Mouse (Mus musculus) ES-Bruce4 (cell line): Measurements from ENCODE around the gene Ttc28. TPM values are rescaled to one million over a fixed set of nuclear protein-coding genes. Genes with fewer than 3 reads are reported as not detected.
"Not testable (repeated sequence)": the region's sequence is repeated elsewhere in the genome, so short reads cannot be mapped to it uniquely, and the experiment has no call there.

Experiments used
- H3K27ac ChIP-seq: 2 replicates; pipeline ENCODE4 v1.5.1; 2012; ENCODE audit warnings: low read length, inconsistent platforms; ENCODE audit not compliant: insufficient read depth
- H3K27me3 ChIP-seq: 2 replicates; pipeline ENCODE4 v1.6.1; 2012; ENCODE audit warnings: mild to moderate bottlenecking, low read length, inconsistent platforms; ENCODE audit not compliant: control insufficient read depth, poor library complexity, insufficient read depth, severe bottlenecking
- H3K36me3 ChIP-seq: 2 replicates; pipeline ENCODE4 v1.6.1; 2012; ENCODE audit warnings: inconsistent platforms, mild to moderate bottlenecking, low read length, moderate library complexity; ENCODE audit not compliant: control insufficient read depth, poor library complexity, insufficient read depth, severe bottlenecking
- H3K4me1 ChIP-seq: one replicate; pipeline ENCODE4 v1.8.1; 2011; ENCODE audit warnings: low read length; ENCODE audit not compliant: control insufficient read depth, insufficient read depth
- H3K4me3 ChIP-seq: 2 replicates; pipeline ENCODE4 v1.5.1; 2011; ENCODE audit warnings: low read depth, mild to moderate bottlenecking, low read length
- H3K9ac ChIP-seq: 2 replicates; pipeline ENCODE4 v1.6.1; 2012; ENCODE audit warnings: low read depth, mild to moderate bottlenecking, inconsistent platforms; ENCODE audit not compliant: poor library complexity, severe bottlenecking
- H3K9me3 ChIP-seq: replicated peaks from 2 replicates; pipeline ENCODE4 v1.6.1; 2012; ENCODE audit warnings: mild to moderate bottlenecking, low read length, inconsistent platforms; ENCODE audit not compliant: control insufficient read depth, poor library complexity, insufficient read depth, severe bottlenecking
- CTCF ChIP-seq: IDR thresholded peaks from one replicate; pipeline ENCODE4 v1.8.1; 2011; ENCODE audit warnings: low read depth, low read length
- EP300 ChIP-seq: IDR thresholded peaks from 2 replicates; pipeline ENCODE4 v1.6.1; 2011; ENCODE audit warnings: low read depth, low read length; ENCODE audit not compliant: insufficient read depth
- POLR2A ChIP-seq: IDR thresholded peaks from one replicate; pipeline ENCODE4 v1.8.1; 2011; ENCODE audit warnings: low read length; ENCODE audit not compliant: insufficient read depth
- polyA plus RNA-seq: library from polyadenylated mRNA; stranded (reverse); fragments of >200 nt; gene quantifications from 2 replicates; pipeline ENCODE4 v1.2.4, GENCODE M21; 2011; ENCODE audit warnings: low read depth; ENCODE audit not compliant: missing spikeins, insufficient read depth, insufficient read length

The Ttc28 gene
- polyA plus RNA-seq, 1 experiment: 2.5 TPM

GRCm38 (mm10) chr5:110875286-110875685, 4.3 kb upstream of the Ttc28 start:
- Histone ChIP-seq H3K27me3 (no peaks in the 10 kb centered on the region), H3K4me1 (no peaks in the 10 kb centered on the region), H3K4me3 (no peak overlapping the region), H3K9me3 (no peaks in the 10 kb centered on the region), H3K27ac (no peak overlapping the region), H3K9ac (no peak overlapping the region), H3K36me3 (peaks cover 21% of the 10 kb centered on the region)
- TF ChIP-seq CTCF: no peak
- no peak for TF ChIP-seq EP300
- TF ChIP-seq POLR2A: no peak

- no peak for TF ChIP-seq CTCF
- no peak for TF ChIP-seq POLR2A
- TF ChIP-seq EP300: no peak
- H3K27ac ChIP-seq: no peak overlapping the region
- no peaks in the 10 kb centered on the region for H3K4me1 ChIP-seq
- H3K9ac ChIP-seq: no peak overlapping the region
- peaks cover 10% of the 10 kb centered on the region for H3K36me3 ChIP-seq
- H3K9me3 ChIP-seq: no peaks in the 10 kb centered on the region
- H3K4me3 ChIP-seq: no peak overlapping the region
- no peaks in the 10 kb centered on the region for H3K27me3 ChIP-seq
Measured at GRCm38 (mm10) chr5:110877666-110878505, 1.7 kb upstream of the Ttc28 start.

GRCm38 (mm10) chr5:110878526-110878925, 1.1 kb upstream of the Ttc28 start:
- not testable (repeated sequence) for H3K9ac ChIP-seq, H3K27ac ChIP-seq

GRCm38 (mm10) chr5:110879042-110879441, 561 bp upstream of the Ttc28 start:
- no peak for TF ChIP-seq EP300
- no peak for TF ChIP-seq CTCF
- no peak for TF ChIP-seq POLR2A
- Histone ChIP-seq H3K27ac (no peak overlapping the region), H3K9ac (peak overlapping the region; percentile 59)

More at GRCm38 (mm10) chr5:110878526-110878925, 1.1 kb upstream of the Ttc28 start:
- H3K27me3 ChIP-seq, H3K4me1 ChIP-seq, H3K4me3 ChIP-seq, H3K9me3 ChIP-seq, H3K36me3 ChIP-seq: not testable (repeated sequence)

GRCm38 (mm10) chr5:110888596-110888995, 9.0 kb downstream of the Ttc28 start:
- H3K4me3 ChIP-seq: no peak overlapping the region
- H3K9me3 ChIP-seq: no peaks in the 10 kb centered on the region
- H3K36me3 ChIP-seq: no peaks in the 10 kb centered on the region
- no peak overlapping the region for H3K9ac ChIP-seq
- H3K27me3 ChIP-seq: no peaks in the 10 kb centered on the region
- no peak for TF ChIP-seq EP300
- no peaks in the 10 kb centered on the region for H3K4me1 ChIP-seq
- H3K27ac ChIP-seq: no peak overlapping the region

More at GRCm38 (mm10) chr5:110879042-110879441, 561 bp upstream of the Ttc28 start:
- Histone ChIP-seq H3K36me3 (peaks cover 1% of the 10 kb centered on the region), H3K27me3 (no peaks in the 10 kb centered on the region), H3K4me3 (peak overlapping the region; percentile 66), H3K9me3 (no peaks in the 10 kb centered on the region), H3K4me1 (no peaks in the 10 kb centered on the region)

- H3K4me3 ChIP-seq: no peak overlapping the region
- no peaks in the 10 kb centered on the region for H3K27me3 ChIP-seq
- H3K27ac ChIP-seq: no peak overlapping the region
- no peaks in the 10 kb centered on the region for H3K4me1 ChIP-seq
- TF ChIP-seq POLR2A: no peak
- no peak for TF ChIP-seq CTCF
- TF ChIP-seq EP300: no peak
- no peaks in the 10 kb centered on the region for H3K9me3 ChIP-seq
- no peaks in the 10 kb centered on the region for H3K36me3 ChIP-seq
- no peak overlapping the region for H3K9ac ChIP-seq
Measured at GRCm38 (mm10) chr5:110889945-110890344, 10.3 kb downstream of the Ttc28 start.
